Mouse (Mus musculus) thymus, postnatal 25 days (tissue): ENCODE measurements around the gene Gm7876.
"Not testable (repeated sequence)": the region's sequence is repeated elsewhere in the genome, so short reads cannot be mapped to it uniquely, and the experiment has no call there.

Experiments used
- DNase-seq: peaks from one replicate; pipeline ENCODE4 v3.0.0; 2022

Gm7876 gene

DNA sequence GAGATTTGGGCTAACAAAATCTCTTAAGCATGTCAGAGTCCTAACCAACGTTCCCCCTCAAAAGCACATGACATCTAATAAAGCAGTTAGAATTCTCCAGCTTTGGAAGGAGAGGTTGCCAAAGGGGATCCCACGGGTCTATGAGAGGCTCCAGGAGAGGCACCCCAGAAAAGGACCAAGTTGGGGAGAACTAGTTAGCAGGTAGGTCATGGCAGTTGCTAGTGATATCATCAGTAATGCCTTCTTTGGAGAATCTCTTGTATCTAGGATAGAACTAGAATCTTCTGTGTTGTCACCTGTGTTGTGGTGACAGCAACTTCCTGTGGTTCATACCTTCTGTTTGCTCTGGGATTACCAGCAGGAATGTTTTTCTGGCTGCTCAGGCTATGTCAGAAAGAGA lies at the start of gene Gm7876:
Gm7876 (plus strand) TSS at position 301 of the 400 bp plus-strand sequence.
- not testable (repeated sequence) for DNase-seq

DNA sequence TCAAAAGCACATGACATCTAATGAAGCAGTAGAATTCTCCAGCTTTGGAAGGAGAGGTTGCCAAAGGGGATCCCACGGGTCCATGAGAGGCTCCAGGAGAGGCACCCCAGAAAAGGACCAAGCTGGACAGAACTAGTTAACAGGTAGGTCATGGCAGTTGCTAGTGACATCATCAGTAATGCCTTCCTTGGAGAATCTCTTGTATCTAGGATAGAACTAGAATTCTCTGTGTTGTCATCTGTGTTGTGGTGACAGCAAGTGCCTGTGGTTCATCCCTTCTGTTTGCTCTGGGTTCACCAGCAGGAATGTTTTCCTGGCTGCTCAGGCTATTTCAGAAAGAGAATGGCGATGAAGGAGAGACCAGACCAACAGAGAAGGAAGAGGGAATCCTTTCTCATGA lies 45.1 kb upstream of the Gm7876 start, which contains the start of gene Gm3239:
Gm3239 (plus strand) TSS at position 301 of the 400 bp plus-strand sequence.
- DNase-seq: not testable (repeated sequence)

DNA sequence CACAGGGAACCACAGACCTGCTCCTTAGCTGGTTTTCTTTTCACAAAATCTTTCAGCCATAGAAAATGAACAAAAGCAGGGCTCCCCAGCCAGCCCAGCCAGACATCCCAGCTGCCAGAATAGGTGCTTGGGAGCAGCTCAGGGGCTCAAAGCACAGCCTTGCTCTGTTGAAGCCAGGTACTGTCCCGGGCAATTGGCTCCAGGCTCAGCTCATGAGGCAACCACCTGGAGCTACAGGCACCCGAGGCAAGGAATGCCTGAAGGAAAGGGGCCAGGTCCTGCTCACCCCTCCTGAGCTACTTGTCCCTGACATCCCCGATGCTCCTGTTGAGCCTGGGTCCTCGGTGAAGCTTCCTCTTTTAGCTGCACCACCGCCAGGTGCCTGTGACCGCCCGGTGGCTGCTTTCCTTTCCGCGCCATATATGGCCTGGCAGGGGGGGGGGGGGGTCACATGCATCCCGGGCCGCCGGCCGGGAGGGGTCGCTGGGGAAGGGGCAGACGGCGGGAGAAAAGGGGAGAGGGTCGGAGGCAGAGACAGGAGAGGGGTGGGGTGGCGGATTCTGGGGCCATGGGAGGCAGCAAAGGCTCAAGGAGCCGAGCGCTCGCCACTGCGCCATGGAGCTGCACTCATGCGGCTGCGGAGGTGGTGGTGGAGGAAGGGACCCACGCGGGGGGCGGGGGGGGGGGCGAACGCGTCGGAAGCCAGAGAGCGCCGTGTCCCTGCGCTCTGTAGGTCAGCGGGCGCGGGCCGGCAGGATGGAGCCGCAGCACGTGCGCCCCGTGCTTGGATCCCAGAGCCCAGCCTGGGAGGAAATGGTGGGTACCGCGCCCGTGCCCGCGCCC lies 17.2 kb downstream of the Gm7876 start, which contains the start of gene Gm3252:
Gm3252 (plus strand) TSS at position 738 of the 843 bp plus-strand sequence.
- DNase-seq: not testable (repeated sequence)
